Mouse (Mus musculus): ENCODE data around the gene Calhm2.

- TF ChIP-seq CTCF (IDR thresholded peaks at IDR 0.05; ENCODE audit: low read depth) = no peak
- TF ChIP-seq EP300 (optimal IDR thresholded peaks at IDR 0.05) = no peak
Observed at GRCm38 (mm10) chr19:47144154-47144553, 6.1 kb upstream of the Calhm2 start, which contains the start of gene Calhm1.
